Mouse (Mus musculus) cortical plate, adult 2 months (tissue): Measurements from ENCODE around the gene Glis3.

Experiments
- CTCF ChIP-seq: fragments of 200-500 bp; IDR thresholded peaks from 2 replicates; pipeline ENCODE4 v1.5.1; 2011; ENCODE audit warnings: mild to moderate bottlenecking, control low read depth, low read length; ENCODE audit not compliant: insufficient read depth; ENCODE audit errors: extremely low read depth
- POLR2A ChIP-seq: fragments of 200-500 bp; IDR thresholded peaks from 2 replicates; pipeline ENCODE4 v1.6.1; 2011; ENCODE audit warnings: mild to moderate bottlenecking, low read length, control low read depth; ENCODE audit not compliant: insufficient read depth; ENCODE audit errors: extremely low read depth

DNA sequence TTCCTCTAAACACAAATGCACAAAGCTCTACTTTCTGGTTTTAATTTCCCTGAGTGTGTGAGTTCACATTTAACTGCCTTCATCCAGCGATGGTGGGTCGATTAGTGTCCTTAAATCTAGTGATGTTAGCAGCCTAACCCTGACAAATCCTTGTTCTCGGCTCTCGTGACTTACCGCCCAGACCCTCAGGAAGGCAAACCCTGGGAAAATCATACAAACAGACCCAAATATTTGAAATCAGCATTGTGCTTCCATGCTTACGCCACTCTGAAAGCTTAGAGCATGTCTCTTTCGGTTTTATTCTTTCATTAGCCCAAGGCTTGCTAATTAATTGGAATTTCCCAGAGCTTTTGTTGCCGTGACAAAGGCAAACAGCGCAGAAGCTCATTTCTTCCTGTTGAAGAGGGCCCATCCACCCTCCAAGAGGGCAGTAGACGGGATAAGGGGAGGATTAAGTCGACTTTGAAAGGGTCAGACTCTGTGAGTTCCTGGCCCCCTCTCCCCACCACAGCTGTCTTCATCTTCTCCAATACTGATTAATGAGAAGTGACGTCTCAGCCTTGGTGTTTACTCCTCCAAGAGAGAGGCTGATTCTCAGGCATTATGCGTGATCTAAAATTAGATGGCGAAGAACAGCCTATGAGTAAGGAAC, 100.0 kb downstream of the Glis3 start:
- no peak for TF ChIP-seq POLR2A
- TF ChIP-seq CTCF: no peak
